Mouse (Mus musculus): Measurements from ENCODE around the gene Ptprz1.

DNA sequence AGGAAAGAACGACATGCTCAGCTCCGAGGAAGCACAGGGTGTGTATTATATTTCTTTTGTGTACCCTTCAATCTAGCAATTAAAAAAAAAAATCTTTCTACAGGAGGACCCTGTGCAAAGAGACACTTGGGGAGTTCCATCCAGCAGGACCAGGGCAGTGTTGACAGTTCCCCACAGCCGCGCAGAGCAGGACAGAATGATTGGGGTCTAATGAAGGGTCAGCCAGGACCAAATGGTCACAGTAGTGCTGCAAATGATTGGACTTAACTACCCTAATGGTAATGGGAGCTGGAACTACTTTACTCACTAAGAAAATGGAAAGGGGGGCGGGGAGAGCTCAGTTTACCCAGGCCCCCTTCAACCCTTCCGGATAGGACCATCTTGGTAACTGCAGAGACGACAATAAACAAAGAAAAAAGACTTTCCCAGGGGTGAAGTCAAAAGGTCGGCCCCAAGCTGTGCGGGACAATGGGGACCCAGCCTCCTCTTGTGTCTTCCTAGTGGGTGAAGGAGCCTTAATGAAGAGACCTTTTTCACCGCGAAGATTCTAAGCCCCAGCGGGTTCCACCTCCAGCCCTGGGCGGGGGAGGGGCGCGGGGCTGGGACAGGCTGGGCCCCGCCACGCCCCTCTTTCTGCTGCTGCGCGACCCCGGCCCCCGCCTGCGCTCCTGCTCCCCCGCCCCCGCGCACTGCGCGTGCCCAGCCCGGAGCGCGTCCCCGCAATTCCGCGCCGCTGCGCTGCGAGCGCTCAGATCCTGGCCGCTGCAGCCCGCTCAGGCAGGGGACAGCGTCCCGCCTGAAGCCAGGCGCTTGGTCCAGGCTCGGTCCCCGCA lies at the start of gene Ptprz1:
- no peak for TF ChIP-seq POLR2A (IDR thresholded peaks at IDR 0.05; ENCODE audit: insufficient read depth, low read depth, low read length)
- no peak for TF ChIP-seq CTCF (IDR thresholded peaks at IDR 0.05; ENCODE audit: insufficient read depth, low read depth, low read length)

Measured in olfactory bulb, adult 2 months (tissue).